Mouse (Mus musculus) lung, embryonic 15.5 days (tissue): ENCODE data around the gene Tsku. TPM values are rescaled to one million over a fixed set of nuclear protein-coding genes. Genes with fewer than 3 reads are reported as not detected.
A peak's percentile ranks its signal among the peaks of the same experiment; 100 is the strongest.

Experiments
- ATAC-seq: fragments of 200-750 bp; cut with Nextera tagmentation; 2 replicates; pipeline ENCODE4 v1.8.0; 2017; ENCODE audit warnings: moderate number of reproducible peaks, borderline replicate concordance; ENCODE audit not compliant: low FRiP score, low TSS enrichment; ENCODE audit errors: extremely low read depth
- H3K27ac ChIP-seq: fragments of 300-500 bp; sonication (generic); 2 replicates; pipeline ENCODE4 v1.5.1; 2015; ENCODE audit warnings: moderate library complexity, mild to moderate bottlenecking, inconsistent platforms
- H3K27me3 ChIP-seq: fragments of 300-500 bp; sonication (generic); 2 replicates; pipeline ENCODE4 v1.6.1; 2015; ENCODE audit warnings: inconsistent platforms
- H3K36me3 ChIP-seq: fragments of 300-500 bp; sonication (generic); 2 replicates; pipeline ENCODE4 v1.6.1; 2015; ENCODE audit warnings: inconsistent platforms
- H3K4me1 ChIP-seq: fragments of 300-500 bp; sonication (generic); 2 replicates; pipeline ENCODE4 v1.6.1; 2015; ENCODE audit warnings: inconsistent platforms
- H3K4me2 ChIP-seq: fragments of 300-500 bp; sonication (generic); 2 replicates; pipeline ENCODE4 v1.6.1; 2015; ENCODE audit warnings: inconsistent platforms, mild to moderate bottlenecking, moderate library complexity
- H3K4me3 ChIP-seq: fragments of 300-500 bp; sonication (generic); 2 replicates; pipeline ENCODE4 v1.5.1; 2015; ENCODE audit warnings: mild to moderate bottlenecking, inconsistent platforms
- H3K9ac ChIP-seq: fragments of 300-500 bp; sonication (generic); 2 replicates; pipeline ENCODE4 v1.6.1; 2015; ENCODE audit warnings: inconsistent platforms
- H3K9me3 ChIP-seq: fragments of 300-500 bp; sonication (generic); 2 replicates; pipeline ENCODE4 v1.6.1; 2016; ENCODE audit warnings: inconsistent platforms
- WGBS: fragments of 180-500 bp; shearing (Covaris S2); methylation state at CpG from one replicate; pipeline ENCODE4 v1.1.7; 2015; 5-methylcytosine and 5-hydroxymethylcytosine counted together
- polyA plus RNA-seq: library from polyadenylated mRNA; unstranded; fragments of >200 nt; fragmentation: Nextera tagmentation; extraction: Ambion mirVana; gene quantifications from 2 replicates; pipeline ENCODE4 v1.2.1, GENCODE M21; 2015

Tsku gene
- polyA plus RNA-seq, 1 experiment from 2014 or later: 9.1 TPM

DNA sequence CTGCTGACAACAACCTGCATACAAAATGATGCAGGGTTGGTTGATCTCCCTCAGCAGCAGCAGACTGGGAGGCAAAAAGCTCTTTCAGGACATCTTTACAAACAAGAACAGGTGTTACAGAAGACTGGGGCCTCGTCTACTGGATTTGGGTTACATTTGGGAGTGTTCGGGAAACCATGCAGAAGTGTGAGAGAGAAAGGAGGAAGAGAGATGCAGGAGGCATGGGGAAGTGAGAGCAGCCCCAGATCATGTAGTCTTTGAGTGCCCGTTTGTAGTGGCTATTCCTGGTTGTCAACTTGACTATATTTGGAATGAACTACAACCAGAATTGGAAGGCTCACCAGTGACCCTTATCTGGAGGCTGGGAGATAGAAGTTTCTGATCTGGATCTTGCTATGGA is 38.7 kb downstream of the Tsku start:
- ATAC-seq: no peak
- WGBS: 72% methylated on average over 3 of the region's 3 CpGs
- Histone ChIP-seq H3K4me3 (no peak overlapping the region), H3K9me3 (no peaks in the 10 kb centered on the region), H3K27ac (no peak overlapping the region), H3K27me3 (no peaks in the 10 kb centered on the region), H3K36me3 (no peaks in the 10 kb centered on the region), H3K4me2 (no peak overlapping the region), H3K4me1 (peaks cover 12% of the 10 kb centered on the region), H3K9ac (no peak overlapping the region)

- Histone ChIP-seq H3K4me1 (peaks cover 12% of the 10 kb centered on the region), H3K9ac (no peak within 1 kb of the TSS), H3K36me3 (no peaks in the 10 kb centered on the region), H3K27me3 (no peaks in the 10 kb centered on the region), H3K4me3 (no peak within 1 kb of the TSS), H3K9me3 (no peaks in the 10 kb centered on the region), H3K4me2 (no peak within 1 kb of the TSS), H3K27ac (no peak within 1 kb of the TSS)
- ATAC-seq: no peak
- 80% methylated on average over 2 of the region's 2 CpGs for WGBS
These were observed 40.0 kb downstream of the Tsku start, which contains the start of gene Acer3 for GRCm38 (mm10) chr7:98321083-98321482. TSS of gene Acer3 (minus strand) at chr7:98321208.

- Histone ChIP-seq H3K27me3 (no peaks in the 10 kb centered on the region), H3K9ac (no peak overlapping the region), H3K9me3 (no peaks in the 10 kb centered on the region), H3K36me3 (no peaks in the 10 kb centered on the region), H3K4me1 (peaks cover 12% of the 10 kb centered on the region), H3K4me2 (no peak overlapping the region), H3K4me3 (no peak overlapping the region), H3K27ac (no peak overlapping the region)
- no peak for ATAC-seq
- WGBS: 71% methylated on average over 7 of the region's 7 CpGs
These were observed 41.0 kb downstream of the Tsku start for GRCm38 (mm10) chr7:98320006-98320556.

DNA sequence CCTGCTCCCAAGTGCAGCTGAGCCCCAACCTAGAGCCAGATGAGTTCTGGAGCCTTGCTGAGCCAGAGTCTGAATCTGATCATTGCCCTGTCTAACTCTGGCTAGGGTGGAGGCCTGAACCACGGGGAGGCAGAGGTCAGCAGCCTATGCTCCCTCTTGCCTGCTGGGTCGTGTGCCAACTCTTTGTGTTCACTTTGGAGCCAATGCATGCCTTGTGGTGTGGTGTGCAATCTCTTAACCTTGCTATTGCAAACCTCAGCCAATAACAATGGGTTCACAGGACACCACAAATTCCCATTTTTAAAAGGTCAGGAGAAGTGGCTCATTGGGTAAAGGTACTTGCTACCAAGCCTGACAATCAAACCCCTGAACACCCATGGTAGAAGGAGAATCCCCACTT is 44.6 kb downstream of the Tsku start:
- no peaks in the 10 kb centered on the region for H3K9me3 ChIP-seq
- H3K27ac ChIP-seq: no peak overlapping the region
- no peaks in the 10 kb centered on the region for H3K36me3 ChIP-seq
- H3K4me3 ChIP-seq: no peak overlapping the region
- H3K4me2 ChIP-seq: no peak overlapping the region
- H3K9ac ChIP-seq: no peak overlapping the region
- 0 out of 2 replicates have a peak, but pooled peaks cover 4% of the 10 kb centered on the region for H3K4me1 ChIP-seq
- no peaks in the 10 kb centered on the region for H3K27me3 ChIP-seq
- no peak for ATAC-seq
- WGBS: 48% methylated on average over 2 of the region's 2 CpGs

- Histone ChIP-seq H3K9me3 (no peaks in the 10 kb centered on the region), H3K27me3 (no peaks in the 10 kb centered on the region), H3K27ac (no peak overlapping the region), H3K4me3 (no peak overlapping the region), H3K4me2 (no peak overlapping the region), H3K4me1 (0 out of 2 replicates have a peak, but pooled peaks cover 4% of the 10 kb centered on the region), H3K36me3 (no peaks in the 10 kb centered on the region), H3K9ac (no peak overlapping the region)
- 66% methylated on average over 2 of the region's 2 CpGs for WGBS
- ATAC-seq: no peak
These were observed 46.0 kb downstream of the Tsku start for GRCm38 (mm10) chr7:98315087-98315486.

DNA sequence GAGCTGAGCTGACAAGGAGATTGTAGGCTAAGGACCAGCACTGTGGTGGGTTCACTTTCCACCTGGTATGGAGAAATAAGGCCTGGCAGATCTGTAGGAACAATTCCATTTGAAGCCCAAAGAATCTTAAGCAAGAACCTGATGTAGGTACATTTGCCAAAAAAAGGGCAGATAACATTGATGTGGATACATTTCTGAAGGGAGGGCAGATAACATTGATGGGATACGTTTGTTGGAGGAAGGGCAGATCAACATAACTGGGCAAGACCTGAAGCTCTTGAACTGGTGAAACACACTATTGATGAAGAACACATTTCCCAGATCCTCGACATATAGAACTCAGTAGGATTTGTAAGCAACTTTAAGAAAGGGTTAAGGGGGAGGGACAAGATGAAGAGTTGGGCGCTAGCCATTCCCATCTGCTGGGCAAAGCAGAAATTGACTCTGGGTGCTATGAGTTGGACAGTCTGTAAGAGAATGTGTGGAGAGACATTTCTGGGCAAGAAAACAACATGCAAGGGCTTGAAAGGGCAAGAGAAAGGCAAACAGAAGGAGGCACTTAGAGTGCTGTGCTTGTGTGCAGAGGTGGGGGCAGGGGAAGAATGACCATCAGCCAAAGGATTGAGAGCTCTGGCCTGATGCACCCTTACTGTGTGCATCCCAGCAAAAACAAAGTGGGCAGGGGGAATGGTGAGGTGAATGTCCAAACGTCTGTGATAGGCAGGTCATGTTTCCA is 48.8 kb downstream of the Tsku start:
- 44% methylated on average over 4 of the region's 4 CpGs for WGBS
- ATAC-seq: no peak
- no peak overlapping the region for H3K27ac ChIP-seq

GRCm38 (mm10) chr7:98310266-98310665 is 50.9 kb downstream of the Tsku start:
- no peaks in the 10 kb centered on the region for H3K36me3 ChIP-seq
- no peaks in the 10 kb centered on the region for H3K27me3 ChIP-seq
- no peak overlapping the region for H3K4me3 ChIP-seq
- H3K9me3 ChIP-seq: no peaks in the 10 kb centered on the region
- 54% methylated on average over 6 of the region's 6 CpGs for WGBS
- no peak for ATAC-seq
- no peak overlapping the region for H3K4me2 ChIP-seq
- H3K9ac ChIP-seq: no peak overlapping the region
- H3K4me1 ChIP-seq: peaks cover 14% of the 10 kb centered on the region; the same call in 1 of the 2 replicates
- H3K27ac ChIP-seq: no peak overlapping the region

More for the DNA sequence above, 48.8 kb downstream of the Tsku start:
- Histone ChIP-seq H3K9ac (no peak overlapping the region), H3K4me1 (peaks cover 14% of the 10 kb centered on the region; the same call in 1 of the 2 replicates), H3K4me2 (no peak overlapping the region), H3K27me3 (no peaks in the 10 kb centered on the region), H3K4me3 (no peak overlapping the region), H3K9me3 (no peaks in the 10 kb centered on the region), H3K36me3 (no peaks in the 10 kb centered on the region)

- Histone ChIP-seq H3K9me3 (no peaks in the 10 kb centered on the region), H3K9ac (peak overlapping the region; percentile 87), H3K27ac (peak overlapping the region; percentile 18; the same call in 1 of the 2 replicates), H3K4me1 (peaks cover 14% of the 10 kb centered on the region; the same call in 1 of the 2 replicates), H3K27me3 (no peaks in the 10 kb centered on the region), H3K4me3 (peak overlapping the region; percentile 74), H3K4me2 (peak overlapping the region; percentile 92), H3K36me3 (no peaks in the 10 kb centered on the region)
- under 1% methylated on average over 53 of the region's 53 CpGs for WGBS
- ATAC-seq: peak; percentile 100
These were observed 51.7 kb downstream of the Tsku start for GRCm38 (mm10) chr7:98309219-98310030.

- no peaks in the 10 kb centered on the region for H3K9me3 ChIP-seq
- 0 out of 2 replicates have a peak overlapping the region, but pooled peaks have one; percentile 18 for H3K27ac ChIP-seq
- H3K4me2 ChIP-seq: peak overlapping the region; percentile 92
- peaks cover 14% of the 10 kb centered on the region; the same call in 1 of the 2 replicates for H3K4me1 ChIP-seq
- peak; percentile 54; the same call in 1 of the 2 replicates for ATAC-seq
- no peaks in the 10 kb centered on the region for H3K36me3 ChIP-seq
- peak overlapping the region; percentile 74 for H3K4me3 ChIP-seq
- peak overlapping the region; percentile 87 for H3K9ac ChIP-seq
- WGBS: 0% methylated on average over 33 of the region's 33 CpGs
- H3K27me3 ChIP-seq: no peaks in the 10 kb centered on the region
These were observed 52.4 kb downstream of the Tsku start for GRCm38 (mm10) chr7:98308607-98309218.

- H3K36me3 ChIP-seq: no peaks in the 10 kb centered on the region
- no peaks in the 10 kb centered on the region for H3K9me3 ChIP-seq
- H3K4me2 ChIP-seq: peak overlapping the region; percentile 92
- WGBS: 42% methylated on average over 9 of the region's 9 CpGs
- peaks cover 14% of the 10 kb centered on the region; the same call in 1 of the 2 replicates for H3K4me1 ChIP-seq
- no peak for ATAC-seq
- H3K27ac ChIP-seq: no peak overlapping the region
- peak overlapping the region; percentile 74 for H3K4me3 ChIP-seq
- H3K9ac ChIP-seq: peak overlapping the region; percentile 87; the same call in 1 of the 2 replicates
- no peaks in the 10 kb centered on the region for H3K27me3 ChIP-seq
These were observed 53.1 kb downstream of the Tsku start for GRCm38 (mm10) chr7:98307921-98308606.

DNA sequence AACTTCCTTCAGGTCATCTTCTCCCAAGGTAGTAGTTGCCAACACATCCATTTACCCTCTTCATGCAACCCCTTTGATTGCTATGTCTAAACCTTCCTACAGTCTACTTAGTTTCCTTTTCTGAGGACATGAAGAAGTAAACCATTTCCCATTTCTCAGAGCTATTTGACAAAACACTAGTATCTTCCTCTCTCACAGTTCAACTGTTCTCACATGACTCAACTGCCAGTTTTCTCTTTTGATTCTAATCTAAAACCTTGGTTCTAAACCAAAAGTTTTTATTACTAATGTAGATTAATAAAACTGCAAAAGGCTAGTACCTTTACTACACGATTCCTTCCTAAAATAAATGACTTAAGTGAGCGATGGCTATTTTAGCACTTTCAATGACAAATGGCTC is 53.7 kb downstream of the Tsku start:
- Histone ChIP-seq H3K4me1 (peaks cover 10% of the 10 kb centered on the region; the same call in 1 of the 2 replicates), H3K36me3 (no peaks in the 10 kb centered on the region), H3K27me3 (no peaks in the 10 kb centered on the region), H3K9me3 (no peaks in the 10 kb centered on the region), H3K9ac (no peak overlapping the region), H3K4me2 (no peak overlapping the region), H3K4me3 (no peak overlapping the region), H3K27ac (no peak overlapping the region)
- ATAC-seq: no peak
- 94% methylated on average over 2 of the region's 2 CpGs for WGBS
